Mouse (Mus musculus): ENCODE data around the gene Lclat1. TPM values are rescaled to one million over a fixed set of nuclear protein-coding genes. Genes with fewer than 3 reads are reported as not detected.

Gene Lclat1
- polyA plus RNA-seq, 2 experiments = 12.1 to 14.9 TPM

GRCm38 (mm10) chr17:73121726-73122125 lies 13.9 kb downstream of the Lclat1 start:
- no peaks in the 10 kb centered on the region for H3K9me3 ChIP-seq (ENCODE audit: control insufficient read depth, low read length)
- H3K4me2 ChIP-seq (replicated peaks; ENCODE audit: low read depth, low read length, severe bottlenecking) = no peak overlapping the region
- H3K4me3 ChIP-seq (replicated peaks; ENCODE audit: low read length) = no peak overlapping the region
- no peak for TF ChIP-seq POLR2A (IDR thresholded peaks at IDR 0.05; ENCODE audit: borderline replicate concordance, extremely low read depth, insufficient read depth, insufficient read length)
- H3K9ac ChIP-seq (ENCODE audit: low read depth, low read length, severe bottlenecking) = no peak overlapping the region
- DNase-seq (ENCODE audit: low spot score) (no peak), ATAC-seq (ENCODE audit: low FRiP score, low read depth) (no peak)
- 88% methylated on average over 2 of the region's 2 CpGs for WGBS
- no peaks in the 10 kb centered on the region for H3K27me3 ChIP-seq (ENCODE audit: control insufficient read depth, insufficient read depth, low read length)
- no peaks in the 10 kb centered on the region for H3K36me3 ChIP-seq (ENCODE audit: control insufficient read depth, insufficient read depth, low read length)
- H3K4me1 ChIP-seq (ENCODE audit: control insufficient read depth, insufficient read depth, low read length) = peaks cover 5% of the 10 kb centered on the region; the same call in 1 of the 2 replicates
- no peak overlapping the region for H3K27ac ChIP-seq (replicated peaks; ENCODE audit: low read depth, low read length)

GRCm38 (mm10) chr17:73126349-73126748 lies 18.6 kb downstream of the Lclat1 start:
- H3K9ac ChIP-seq (ENCODE audit: low read depth, low read length, severe bottlenecking) = no peak overlapping the region
- TF ChIP-seq POLR2A (IDR thresholded peaks at IDR 0.05; ENCODE audit: borderline replicate concordance, extremely low read depth, insufficient read depth, insufficient read length) = no peak

GRCm38 (mm10) chr17:73126903-73127302 lies 19.1 kb downstream of the Lclat1 start:
- no peak for TF ChIP-seq POLR2A (IDR thresholded peaks at IDR 0.05; ENCODE audit: borderline replicate concordance, extremely low read depth, insufficient read depth, insufficient read length)
- Histone ChIP-seq H3K36me3 (ENCODE audit: control insufficient read depth, insufficient read depth, low read length) (no peaks in the 10 kb centered on the region), H3K9ac (ENCODE audit: low read depth, low read length, severe bottlenecking) (no peak overlapping the region), H3K27me3 (ENCODE audit: control insufficient read depth, insufficient read depth, low read length) (no peaks in the 10 kb centered on the region), H3K4me2 (replicated peaks; ENCODE audit: low read depth, low read length, severe bottlenecking) (no peak overlapping the region), H3K4me3 (replicated peaks; ENCODE audit: low read length) (no peak overlapping the region), H3K27ac (replicated peaks; ENCODE audit: low read depth, low read length) (no peak overlapping the region), H3K4me1 (ENCODE audit: control insufficient read depth, insufficient read depth, low read length) (peaks cover 8% of the 10 kb centered on the region), H3K9me3 (ENCODE audit: control insufficient read depth, low read length) (no peaks in the 10 kb centered on the region)
- no peak for DNase-seq (ENCODE audit: low spot score)
- ATAC-seq (ENCODE audit: low FRiP score, low read depth) = no peak

More at GRCm38 (mm10) chr17:73126349-73126748, 18.6 kb downstream of the Lclat1 start:
- 59% methylated on average over 2 of the region's 2 CpGs for WGBS
- Histone ChIP-seq H3K9me3 (ENCODE audit: control insufficient read depth, low read length) (no peaks in the 10 kb centered on the region), H3K4me2 (replicated peaks; ENCODE audit: low read depth, low read length, severe bottlenecking) (no peak overlapping the region), H3K4me3 (replicated peaks; ENCODE audit: low read length) (no peak overlapping the region), H3K27me3 (ENCODE audit: control insufficient read depth, insufficient read depth, low read length) (no peaks in the 10 kb centered on the region), H3K36me3 (ENCODE audit: control insufficient read depth, insufficient read depth, low read length) (no peaks in the 10 kb centered on the region), H3K4me1 (ENCODE audit: control insufficient read depth, insufficient read depth, low read length) (peaks cover 5% of the 10 kb centered on the region; the same call in 1 of the 2 replicates), H3K27ac (replicated peaks; ENCODE audit: low read depth, low read length) (no peak overlapping the region)
- DNase-seq (ENCODE audit: low spot score) (no peak), ATAC-seq (ENCODE audit: low FRiP score, low read depth) (no peak)

- Histone ChIP-seq H3K9me3 (ENCODE audit: control insufficient read depth, low read length) (no peaks in the 10 kb centered on the region), H3K4me2 (replicated peaks; ENCODE audit: low read depth, low read length, severe bottlenecking) (no peak overlapping the region), H3K4me3 (replicated peaks; ENCODE audit: low read length) (no peak overlapping the region), H3K27me3 (ENCODE audit: control insufficient read depth, insufficient read depth, low read length) (no peaks in the 10 kb centered on the region), H3K27ac (replicated peaks; ENCODE audit: low read depth, low read length) (no peak overlapping the region), H3K9ac (ENCODE audit: low read depth, low read length, severe bottlenecking) (no peak overlapping the region), H3K36me3 (ENCODE audit: control insufficient read depth, insufficient read depth, low read length) (no peaks in the 10 kb centered on the region), H3K4me1 (ENCODE audit: control insufficient read depth, insufficient read depth, low read length) (peaks cover 7% of the 10 kb centered on the region; the same call in 1 of the 2 replicates)
- no peak for DNase-seq (ENCODE audit: low spot score)
- WGBS = 91% methylated on average over 5 of the region's 5 CpGs
- no peak for ATAC-seq (ENCODE audit: low FRiP score, low read depth)
- no peak for TF ChIP-seq POLR2A (IDR thresholded peaks at IDR 0.05; ENCODE audit: borderline replicate concordance, extremely low read depth, insufficient read depth, insufficient read length)
These were observed 29.0 kb downstream of the Lclat1 start for GRCm38 (mm10) chr17:73136562-73137484.

- DNase-seq (ENCODE audit: low spot score) (no peak), ATAC-seq (ENCODE audit: low FRiP score, low read depth) (no peak)
- H3K4me2 ChIP-seq (replicated peaks; ENCODE audit: low read depth, low read length, severe bottlenecking) = no peak overlapping the region
- H3K36me3 ChIP-seq (ENCODE audit: control insufficient read depth, insufficient read depth, low read length) = no peaks in the 10 kb centered on the region
- H3K9me3 ChIP-seq (ENCODE audit: control insufficient read depth, low read length) = no peaks in the 10 kb centered on the region
- no peak overlapping the region for H3K27ac ChIP-seq (replicated peaks; ENCODE audit: low read depth, low read length)
- H3K9ac ChIP-seq (ENCODE audit: low read depth, low read length, severe bottlenecking) = no peak overlapping the region
- H3K27me3 ChIP-seq (ENCODE audit: control insufficient read depth, insufficient read depth, low read length) = no peaks in the 10 kb centered on the region
- no peaks in the 10 kb centered on the region for H3K4me1 ChIP-seq (ENCODE audit: control insufficient read depth, insufficient read depth, low read length)
- H3K4me3 ChIP-seq (replicated peaks; ENCODE audit: low read length) = no peak overlapping the region
- no peak for TF ChIP-seq POLR2A (IDR thresholded peaks at IDR 0.05; ENCODE audit: borderline replicate concordance, extremely low read depth, insufficient read depth, insufficient read length)
- 98% methylated on average over 3 of the region's 3 CpGs for WGBS
These were observed 30.4 kb downstream of the Lclat1 start for GRCm38 (mm10) chr17:73138217-73138616.

All from limb, embryonic 14.5 days (tissue).